Mouse (Mus musculus): ENCODE data around the gene Prpf6.

DNA sequence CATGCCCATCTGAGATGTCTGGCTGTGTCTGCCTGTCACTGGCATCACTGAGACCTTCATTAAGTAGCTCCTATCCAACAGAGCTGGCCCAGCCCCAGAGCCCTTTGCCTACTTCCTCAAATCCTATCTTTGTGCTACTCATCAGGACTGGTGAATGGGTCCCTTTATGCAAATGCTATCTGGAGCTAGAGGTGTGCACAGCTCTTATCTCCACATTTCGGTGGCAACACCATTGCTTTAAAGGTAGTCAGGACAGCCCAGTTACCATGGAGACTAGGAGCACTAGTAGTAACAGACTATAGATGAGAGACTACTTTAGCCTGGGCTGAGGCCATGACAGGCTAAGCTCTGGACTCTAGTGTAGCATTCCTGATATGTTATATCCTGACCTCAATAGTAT, 93.0 kb downstream of the Prpf6 start:
- no peak for TF ChIP-seq HCFC1 (IDR thresholded peaks at IDR 0.05; ENCODE audit: borderline replicate concordance, insufficient read depth, low read length)
- TF ChIP-seq MAFK (IDR thresholded peaks at IDR 0.05; ENCODE audit: insufficient read depth, low read depth, low read length): no peak
- no peak for TF ChIP-seq CHD2 (IDR thresholded peaks at IDR 0.05; ENCODE audit: low read depth, low read length)
- no peak for TF ChIP-seq ZC3H11A (IDR thresholded peaks at IDR 0.05; ENCODE audit: borderline replicate concordance, low read depth, low read length)
- TF ChIP-seq ZNF384 (IDR thresholded peaks at IDR 0.05; ENCODE audit: low read depth, low read length): no peak
